Mouse (Mus musculus): ENCODE measurements around the gene Ints13. TPM values are rescaled to one million over a fixed set of nuclear protein-coding genes. Genes with fewer than 3 reads are reported as not detected.

Ints13 gene
- 116 TPM for polyA plus RNA-seq (2017; shearing (Covaris generic))

DNA sequence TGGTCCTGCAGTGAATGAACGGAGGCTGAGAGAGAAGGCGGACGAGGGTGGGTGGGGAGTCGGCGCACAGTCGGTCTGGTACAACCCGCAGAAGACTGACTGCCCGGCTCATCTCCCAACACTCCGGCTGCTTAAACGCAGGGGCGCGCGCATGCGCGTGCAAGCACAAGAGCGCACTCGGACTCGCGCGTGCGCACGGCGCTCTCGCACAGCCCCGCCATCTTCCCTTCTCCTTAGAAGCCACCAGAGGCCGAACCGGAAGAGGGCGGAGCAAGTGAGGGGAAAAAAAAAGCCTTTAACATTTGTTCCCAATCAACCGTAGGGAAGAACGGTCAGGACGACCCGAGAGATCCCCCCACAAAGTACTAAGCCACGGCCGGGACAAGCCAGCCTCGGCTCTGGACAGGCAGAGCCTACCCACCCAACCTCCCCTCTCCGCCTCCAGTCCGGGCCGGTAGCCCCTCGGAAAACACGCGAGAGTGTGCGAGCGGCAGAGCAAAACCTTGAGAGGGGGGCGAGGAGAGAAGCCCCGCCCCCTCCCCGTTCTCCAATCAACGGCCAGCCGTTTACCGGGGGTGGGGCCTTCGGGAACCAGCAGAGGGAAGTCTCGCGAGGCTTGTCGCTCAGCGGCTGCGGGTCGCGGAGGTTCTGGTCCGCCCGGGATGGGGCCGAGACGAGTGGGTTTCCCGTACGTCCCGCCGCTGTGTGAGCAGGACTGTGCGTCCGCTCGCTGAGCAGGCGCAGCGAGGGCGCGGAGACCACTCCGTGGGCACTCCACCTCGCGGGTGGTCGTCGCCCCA is at the start of gene Ints13:
TSS of gene Ints13 (minus strand) at position 526 of the 800 bp plus-strand sequence.

GRCm38 (mm10) chr6:146576903-146577302 is 732 bp downstream of the Ints13 start, which contains the start of gene Fgfr1op2:
Gene Fgfr1op2, plus strand, starts transcription at chr6:146577203.

DNA sequence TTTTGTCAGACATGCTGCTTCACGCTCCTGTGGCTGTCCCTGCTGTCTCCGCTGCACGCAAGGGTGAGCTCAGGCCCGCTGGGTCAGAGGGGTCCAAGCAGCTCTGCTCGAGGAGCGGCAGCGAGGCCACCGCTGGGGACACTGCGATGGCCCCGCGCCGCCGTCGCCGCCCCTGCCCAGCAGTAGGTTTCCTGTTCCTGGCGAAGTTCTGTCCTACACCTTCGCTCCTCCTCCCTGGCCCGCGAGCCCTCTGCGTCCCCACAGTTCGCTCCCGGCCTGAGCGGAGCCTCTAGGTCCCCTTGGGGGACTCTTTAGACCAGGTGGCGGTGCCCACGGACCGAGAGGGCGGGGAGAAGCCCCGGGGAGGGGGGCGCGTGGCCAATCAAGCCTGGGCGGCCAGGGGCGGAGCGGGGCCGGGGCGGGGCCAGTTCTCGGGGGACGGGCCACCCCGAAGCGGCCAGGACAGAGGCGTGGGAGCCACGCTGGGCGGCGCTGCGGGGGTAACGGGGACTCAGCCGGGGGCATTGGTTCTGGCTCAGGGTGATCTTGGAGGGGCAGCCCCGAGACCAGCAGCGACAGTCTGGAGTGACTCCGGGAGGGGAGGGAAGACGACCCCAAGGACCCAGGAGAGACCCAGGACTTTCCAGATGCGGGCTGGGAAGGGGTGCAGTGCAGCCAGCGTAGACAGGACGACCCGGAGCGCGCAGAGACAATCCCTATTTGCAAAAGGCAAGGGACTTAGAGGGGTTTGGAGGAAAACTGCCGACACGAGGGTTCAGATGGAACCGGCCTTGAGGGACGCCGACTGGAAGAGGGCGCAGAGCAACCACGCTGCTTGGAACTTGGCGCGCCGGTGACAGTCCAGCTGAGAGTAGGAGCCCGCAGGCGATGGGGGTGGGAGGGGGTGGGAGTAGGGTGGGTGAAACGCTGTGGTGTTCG is 75.5 kb downstream of the Ints13 start, which contains the start of gene Itpr2:
TSS of gene Itpr2 (minus strand) at position 358 of the 939 bp plus-strand sequence.

Other genes starting within 250 kb of the Ints13 start
- 286 TPM for gene Itpr2, start 75.6 kb downstream of the Ints13 start, polyA plus RNA-seq (2017; shearing (Covaris generic))
- 217 TPM for gene Fgfr1op2, start 632 bp downstream of the Ints13 start, polyA plus RNA-seq (2017; shearing (Covaris generic))
- gene Med21, start 64.7 kb upstream of the Ints13 start, polyA plus RNA-seq (2017; shearing (Covaris generic)): 82.1 TPM
- 3.5 TPM for gene Tm7sf3, start 65.0 kb upstream of the Ints13 start, polyA plus RNA-seq (2017; shearing (Covaris generic))
- 10.6 TPM for gene Stk38l, start 147.2 kb upstream of the Ints13 start, polyA plus RNA-seq (2017; shearing (Covaris generic))
- 0.17 TPM for gene Arntl2, start 218.2 kb upstream of the Ints13 start, polyA plus RNA-seq (2017; shearing (Covaris generic))